Mouse (Mus musculus): ENCODE results near the gene Ang4.

DNA sequence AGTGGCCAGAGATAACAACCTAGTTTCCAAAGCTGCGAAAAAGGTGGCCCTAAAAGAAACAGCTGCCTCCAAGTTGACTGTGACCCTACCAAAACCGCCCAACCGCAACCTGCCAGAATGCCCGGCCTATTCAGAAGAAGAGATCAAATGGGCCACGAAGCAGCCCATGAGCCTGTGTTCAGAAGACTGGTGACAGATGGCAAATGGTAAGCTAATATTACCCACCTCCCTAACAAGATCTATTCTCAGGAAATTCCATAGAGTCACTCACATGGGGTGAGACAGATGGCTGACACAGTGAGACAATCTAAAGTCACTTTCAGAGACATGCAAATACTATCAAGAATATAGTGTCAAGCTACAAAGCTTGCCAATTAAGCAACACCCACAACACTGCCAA, 13.7 kb upstream of the Ang4 start:
- no peak for TF ChIP-seq CTCF (conservative IDR thresholded peaks at IDR 0.05; ENCODE audit: low read length)
- no peak for TF ChIP-seq POU5F1 (IDR thresholded peaks at IDR 0.05; ENCODE audit: borderline replicate concordance, low read length)
- no peak for TF ChIP-seq NANOG (IDR thresholded peaks at IDR 0.05; ENCODE audit: borderline replicate concordance, low read length)

All from E14TG2a.4 (cell line).